Mouse (Mus musculus) liver, embryonic 15.5 days (tissue): ENCODE measurements around the gene Coro7. TPM values are rescaled to one million over a fixed set of nuclear protein-coding genes. Genes with fewer than 3 reads are reported as not detected.

Experiments
- ATAC-seq: fragments of 200-750 bp; cut with Nextera tagmentation; 2 replicates; pipeline ENCODE4 v1.8.0; 2017; ENCODE audit warnings: moderate number of reproducible peaks, mild to moderate bottlenecking, moderate library complexity; ENCODE audit not compliant: insufficient read depth
- H3K27ac ChIP-seq: fragments of 300-500 bp; sonication (generic); replicated peaks from 2 replicates; pipeline ENCODE4 v1.5.1; 2015; ENCODE audit warnings: mild to moderate bottlenecking, inconsistent platforms
- H3K27me3 ChIP-seq: fragments of 300-500 bp; sonication (generic); 2 replicates; pipeline ENCODE4 v1.6.1; 2015; ENCODE audit warnings: mild to moderate bottlenecking, inconsistent platforms
- H3K36me3 ChIP-seq: fragments of 300-500 bp; sonication (generic); replicated peaks from 2 replicates; pipeline ENCODE4 v1.6.1; 2015; ENCODE audit warnings: moderate library complexity, mild to moderate bottlenecking, inconsistent platforms
- H3K4me1 ChIP-seq: fragments of 300-500 bp; sonication (generic); replicated peaks from 2 replicates; pipeline ENCODE4 v1.6.1; 2015; ENCODE audit warnings: inconsistent platforms
- H3K4me2 ChIP-seq: fragments of 300-500 bp; sonication (generic); 2 replicates; pipeline ENCODE4 v1.6.1; 2015; ENCODE audit warnings: moderate library complexity, mild to moderate bottlenecking, inconsistent platforms
- H3K4me3 ChIP-seq: fragments of 300-500 bp; sonication (generic); replicated peaks from 2 replicates; pipeline ENCODE4 v1.5.1; 2015; ENCODE audit warnings: mild to moderate bottlenecking, inconsistent platforms
- H3K9ac ChIP-seq: fragments of 300-500 bp; sonication (generic); 2 replicates; pipeline ENCODE4 v1.6.1; 2015; ENCODE audit warnings: moderate library complexity, mild to moderate bottlenecking, inconsistent platforms
- H3K9me3 ChIP-seq: fragments of 300-500 bp; sonication (generic); replicated peaks from 2 replicates; pipeline ENCODE4 v1.6.1; 2016; ENCODE audit warnings: inconsistent platforms
- WGBS: fragments of 180-500 bp; shearing (Covaris S2); methylation state at CpG from one replicate; pipeline ENCODE4 v1.1.7; 2015; ENCODE audit warnings: mixed read lengths; ENCODE audit not compliant: insufficient replicate concordance; 5-methylcytosine and 5-hydroxymethylcytosine counted together
- polyA plus RNA-seq: library from polyadenylated mRNA; unstranded; fragments of >200 nt; fragmentation: Nextera tagmentation; extraction: Ambion mirVana; gene quantifications from 2 replicates; pipeline ENCODE4 v1.2.1, GENCODE M21; 2015

The Coro7 gene
- polyA plus RNA-seq, 1 experiment from 2014 or later = 10.5 TPM

DNA sequence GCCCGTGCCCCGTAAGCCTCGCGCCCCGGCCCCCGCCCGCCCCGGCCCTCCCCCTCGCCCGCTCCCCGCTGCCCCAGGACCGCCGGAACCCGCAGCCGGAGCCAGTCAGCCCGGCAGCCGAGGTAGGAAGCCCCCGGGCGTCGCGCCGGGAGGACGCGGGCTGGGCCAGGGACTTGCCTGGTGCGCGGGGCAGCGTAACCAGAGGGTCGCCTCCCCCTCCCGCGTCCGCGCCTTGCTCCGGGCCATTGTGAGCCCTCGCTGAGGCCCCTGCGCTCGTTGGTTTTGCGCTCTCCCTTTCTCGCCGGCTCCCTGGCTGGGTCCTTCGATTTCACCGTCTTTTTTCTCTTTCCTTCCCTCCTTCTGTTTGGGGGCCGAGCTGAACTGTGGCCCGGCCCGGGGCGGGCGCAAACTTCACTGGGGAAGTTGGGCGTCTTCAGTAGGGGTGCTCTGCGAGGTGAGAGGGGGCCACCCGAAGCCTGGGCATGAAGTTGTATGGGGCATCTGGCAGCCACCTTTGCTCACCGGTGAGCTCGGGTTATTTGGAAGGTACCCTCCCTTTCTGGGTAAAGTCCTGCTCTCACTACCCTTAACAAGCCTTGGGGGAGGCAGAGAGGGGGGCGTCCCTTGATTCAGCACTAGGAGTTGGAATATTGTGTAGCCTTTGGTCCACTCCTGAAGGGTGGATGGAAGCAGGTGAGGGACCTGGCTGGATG, 84.6 kb downstream of the Coro7 start:
- Histone ChIP-seq H3K4me2 (peak overlapping the region; percentile 69), H3K27ac (peak overlapping the region; percentile 51; the same call in 1 of the 2 replicates), H3K4me3 (peak overlapping the region; percentile 60), H3K36me3 (0 out of 2 replicates have a peak, but pooled peaks cover 4% of the 10 kb centered on the region), H3K27me3 (peaks cover 69% of the 10 kb centered on the region), H3K9ac (peak overlapping the region; percentile 45), H3K9me3 (no peaks in the 10 kb centered on the region), H3K4me1 (peaks cover 40% of the 10 kb centered on the region)
- 1% methylated on average over 51 of the region's 52 CpGs for WGBS
- no peak for ATAC-seq

DNA sequence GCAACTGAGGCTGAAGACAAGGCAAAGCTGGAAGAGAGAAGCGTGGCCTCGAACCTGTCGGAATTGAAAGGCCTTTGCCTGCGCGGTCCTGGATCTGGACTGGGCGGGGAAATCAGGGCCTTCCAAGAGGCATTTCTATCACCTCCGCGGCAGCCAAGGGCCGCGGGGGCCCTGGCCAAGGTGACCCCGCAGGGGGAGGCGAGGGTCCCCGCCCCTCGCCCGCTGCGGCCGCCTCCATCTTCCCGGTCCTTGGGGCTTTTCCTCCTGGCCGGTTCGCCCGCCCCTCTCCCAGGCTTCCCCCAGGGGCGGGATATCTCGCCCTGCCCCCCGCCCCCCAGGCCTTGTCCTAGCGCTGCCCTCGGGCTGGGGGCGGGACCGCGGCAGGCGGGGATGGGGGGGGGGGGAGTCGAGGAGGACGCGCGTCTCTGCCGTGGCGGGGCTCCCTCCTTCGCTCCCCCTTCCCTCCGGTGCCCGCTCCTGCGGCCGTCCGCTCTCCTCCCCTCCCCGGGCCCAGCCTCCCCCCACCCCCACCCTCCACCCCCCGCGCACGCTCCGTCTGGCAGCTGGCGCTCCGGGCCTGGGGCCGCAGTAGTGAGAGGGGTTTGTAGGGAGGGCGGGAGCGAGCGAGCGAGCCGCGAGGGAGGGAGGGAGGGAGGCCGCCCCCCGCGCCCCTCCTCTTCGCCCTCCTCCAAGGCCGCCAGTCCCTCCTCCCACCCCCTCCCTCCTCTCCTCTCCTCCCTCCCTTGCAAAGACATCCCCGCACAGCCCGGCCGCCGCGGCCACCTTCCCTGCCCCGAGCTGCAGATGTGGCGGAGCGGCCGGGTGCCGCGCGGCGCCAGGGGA, 85.4 kb downstream of the Coro7 start, which contains the start of gene Glis2:
Glis2 (plus strand) TSS at position 743 of the 843 bp plus-strand sequence.
- peak within 1 kb of the TSS; percentile 45 for H3K9ac ChIP-seq
- H3K4me1 ChIP-seq = peaks cover 39% of the 10 kb centered on the region
- H3K4me2 ChIP-seq = peak within 1 kb of the TSS; percentile 69
- peak; percentile 69 for ATAC-seq
- 3% methylated on average over 38 of the region's 74 CpGs for WGBS
- peaks cover 69% of the 10 kb centered on the region for H3K27me3 ChIP-seq
- H3K27ac ChIP-seq = peak within 1 kb of the TSS; percentile 51
- H3K4me3 ChIP-seq = peak within 1 kb of the TSS; percentile 60
- 0 out of 2 replicates have a peak, but pooled peaks cover 4% of the 10 kb centered on the region for H3K36me3 ChIP-seq
- H3K9me3 ChIP-seq = no peaks in the 10 kb centered on the region

DNA sequence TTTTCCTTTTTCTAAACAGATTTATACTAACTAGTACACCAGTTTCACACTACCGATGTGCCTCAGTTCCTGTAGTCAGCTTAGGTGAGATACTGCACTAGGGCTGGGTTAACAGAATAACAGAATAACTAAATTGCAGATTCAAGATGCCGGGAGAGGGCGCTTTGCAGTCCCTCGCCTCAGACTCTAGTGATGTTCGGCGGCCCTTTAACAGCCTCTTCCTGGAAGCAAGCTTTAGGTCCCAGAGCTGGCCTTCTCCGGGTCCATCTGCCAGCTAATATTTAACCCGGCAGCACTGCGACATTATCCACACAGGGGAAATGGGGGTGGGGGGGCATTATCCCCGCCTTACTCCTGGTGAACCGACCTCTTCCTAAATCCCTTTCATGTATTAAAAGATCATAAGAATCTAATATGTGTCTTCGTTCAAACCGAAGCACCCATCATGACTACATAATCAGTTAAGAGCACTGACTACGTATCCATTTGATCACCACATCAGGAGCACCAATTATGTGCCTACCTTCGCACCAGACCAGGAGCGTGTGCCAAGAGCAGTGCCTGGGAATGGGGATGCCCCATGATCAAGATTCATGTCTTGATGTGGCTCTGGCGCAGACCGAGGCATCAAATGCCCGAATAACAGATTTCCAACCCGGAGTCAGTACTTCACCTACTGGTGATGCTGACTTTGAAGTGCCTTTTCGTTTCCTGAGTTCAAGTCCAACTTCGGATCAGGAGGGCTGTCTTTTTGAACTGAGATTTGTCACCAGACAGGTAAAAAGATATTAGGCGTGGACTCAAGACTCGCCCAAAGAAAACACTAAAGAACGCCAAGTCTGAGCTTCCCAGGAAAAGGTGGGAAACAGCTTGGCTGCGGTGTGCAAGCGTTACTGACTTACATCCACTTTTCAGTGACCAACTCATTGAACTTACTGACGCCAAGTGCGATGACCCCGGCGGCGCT, 86.4 kb downstream of the Coro7 start:
- Histone ChIP-seq H3K27me3 (peaks cover 69% of the 10 kb centered on the region), H3K9me3 (no peaks in the 10 kb centered on the region), H3K4me1 (peaks cover 33% of the 10 kb centered on the region), H3K9ac (no peak overlapping the region), H3K4me2 (peak overlapping the region; percentile 69), H3K27ac (peak overlapping the region; percentile 42), H3K36me3 (0 out of 2 replicates have a peak, but pooled peaks cover 4% of the 10 kb centered on the region), H3K4me3 (peak overlapping the region; percentile 60)
- ATAC-seq = peak; percentile 17; the same call in 1 of the 2 replicates
- WGBS = 24% methylated on average over 32 of the region's 32 CpGs

DNA sequence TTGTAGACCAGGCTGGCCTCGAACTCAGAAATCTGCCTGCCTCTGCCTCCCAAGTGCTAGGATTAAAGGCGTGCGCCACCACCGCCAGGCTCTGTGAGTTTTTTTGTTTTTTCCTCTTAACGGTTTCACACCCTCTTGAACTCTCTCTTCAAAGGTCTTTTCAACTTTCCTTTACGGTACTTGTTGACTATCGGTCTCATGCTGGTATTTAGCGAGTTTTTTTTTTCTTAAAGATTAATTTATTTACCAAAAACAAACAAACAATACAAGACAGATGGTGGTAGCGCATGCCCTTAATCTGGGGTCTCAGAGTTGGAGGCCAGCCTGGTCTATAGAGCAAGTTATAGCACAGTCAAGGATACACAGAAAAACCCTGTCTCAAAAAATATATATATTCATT, 89.3 kb downstream of the Coro7 start:
- 0 out of 2 replicates have a peak, but pooled peaks cover 4% of the 10 kb centered on the region for H3K36me3 ChIP-seq
- H3K4me3 ChIP-seq = no peak overlapping the region
- H3K4me1 ChIP-seq = peaks cover 42% of the 10 kb centered on the region
- H3K9ac ChIP-seq = no peak overlapping the region
- no peak overlapping the region for H3K4me2 ChIP-seq
- 83% methylated on average over 9 of the region's 9 CpGs for WGBS
- ATAC-seq = no peak
- peaks cover 41% of the 10 kb centered on the region for H3K27me3 ChIP-seq
- no peaks in the 10 kb centered on the region for H3K9me3 ChIP-seq
- H3K27ac ChIP-seq = no peak overlapping the region

DNA sequence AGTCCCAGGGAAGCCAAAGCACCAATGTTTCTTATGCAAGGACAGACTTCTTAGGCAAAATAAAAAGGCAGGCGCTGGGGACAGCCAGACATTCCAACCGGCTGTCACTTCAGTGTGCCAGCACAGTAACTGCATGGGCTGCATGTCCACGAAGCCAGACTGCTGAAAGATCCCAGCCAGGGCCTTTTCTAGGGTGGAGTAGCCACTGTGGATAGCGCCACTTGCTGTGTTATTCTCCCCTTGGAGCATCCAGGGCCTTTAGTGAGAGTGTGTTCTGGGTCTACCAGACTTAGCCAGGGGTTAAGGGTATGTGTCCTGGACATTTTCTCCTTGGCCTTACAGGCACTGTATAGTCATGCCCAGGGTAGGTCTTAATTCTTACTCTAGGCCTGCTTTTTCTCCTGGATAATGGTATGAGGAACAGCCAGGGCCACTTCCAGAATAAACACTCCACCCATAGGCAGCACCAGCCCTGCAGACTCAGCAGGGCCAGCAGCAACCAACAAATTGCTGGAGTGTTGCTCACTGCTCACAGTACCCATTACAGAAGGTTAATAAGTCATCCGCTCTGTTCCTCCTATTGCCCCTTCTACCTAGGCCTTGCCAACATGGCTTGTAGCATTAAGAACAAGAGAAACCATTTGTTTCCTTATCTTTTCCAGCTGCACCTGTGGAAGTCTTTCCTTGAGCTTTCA, 91.9 kb downstream of the Coro7 start:
- Histone ChIP-seq H3K4me2 (peak overlapping the region; percentile 88), H3K9ac (no peak overlapping the region), H3K27ac (peak overlapping the region; percentile 79), H3K9me3 (no peaks in the 10 kb centered on the region), H3K4me1 (peaks cover 39% of the 10 kb centered on the region), H3K4me3 (no peak overlapping the region), H3K27me3 (peaks cover 20% of the 10 kb centered on the region), H3K36me3 (0 out of 2 replicates have a peak, but pooled peaks cover 4% of the 10 kb centered on the region)
- WGBS = 73% methylated on average over 5 of the region's 5 CpGs
- ATAC-seq = no peak

DNA sequence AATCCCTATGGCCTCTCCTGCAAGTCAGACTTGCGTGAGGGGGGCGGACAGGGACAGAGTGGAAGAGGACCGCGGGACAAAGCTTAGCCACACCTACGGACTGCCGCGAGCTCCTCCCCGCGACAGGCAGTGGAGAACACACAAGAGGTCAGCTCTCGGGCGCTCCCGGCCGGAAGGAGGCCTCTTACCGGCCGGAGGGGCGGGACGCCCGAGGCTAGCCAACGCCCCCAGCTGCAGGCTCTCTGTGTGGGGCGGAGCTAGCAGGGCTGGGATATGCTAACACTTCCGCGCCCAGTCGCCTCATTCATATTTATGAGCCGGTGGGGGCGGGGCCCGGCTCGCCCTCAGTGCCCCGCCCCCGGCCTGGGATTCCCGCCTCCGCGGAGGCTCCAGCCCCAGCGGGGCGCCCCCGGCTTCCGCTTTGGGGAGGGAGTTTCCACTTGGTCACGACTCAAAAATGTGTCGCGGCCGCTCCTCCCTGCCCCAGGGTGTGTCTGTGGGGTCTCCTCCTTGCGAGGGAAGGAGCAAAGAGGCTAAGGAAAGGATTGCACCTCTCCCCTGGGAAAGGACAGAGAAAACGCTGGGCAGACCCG, 93.0 kb downstream of the Coro7 start:
- under 1% methylated on average over 43 of the region's 43 CpGs for WGBS
- H3K4me1 ChIP-seq = peaks cover 39% of the 10 kb centered on the region

DNA sequence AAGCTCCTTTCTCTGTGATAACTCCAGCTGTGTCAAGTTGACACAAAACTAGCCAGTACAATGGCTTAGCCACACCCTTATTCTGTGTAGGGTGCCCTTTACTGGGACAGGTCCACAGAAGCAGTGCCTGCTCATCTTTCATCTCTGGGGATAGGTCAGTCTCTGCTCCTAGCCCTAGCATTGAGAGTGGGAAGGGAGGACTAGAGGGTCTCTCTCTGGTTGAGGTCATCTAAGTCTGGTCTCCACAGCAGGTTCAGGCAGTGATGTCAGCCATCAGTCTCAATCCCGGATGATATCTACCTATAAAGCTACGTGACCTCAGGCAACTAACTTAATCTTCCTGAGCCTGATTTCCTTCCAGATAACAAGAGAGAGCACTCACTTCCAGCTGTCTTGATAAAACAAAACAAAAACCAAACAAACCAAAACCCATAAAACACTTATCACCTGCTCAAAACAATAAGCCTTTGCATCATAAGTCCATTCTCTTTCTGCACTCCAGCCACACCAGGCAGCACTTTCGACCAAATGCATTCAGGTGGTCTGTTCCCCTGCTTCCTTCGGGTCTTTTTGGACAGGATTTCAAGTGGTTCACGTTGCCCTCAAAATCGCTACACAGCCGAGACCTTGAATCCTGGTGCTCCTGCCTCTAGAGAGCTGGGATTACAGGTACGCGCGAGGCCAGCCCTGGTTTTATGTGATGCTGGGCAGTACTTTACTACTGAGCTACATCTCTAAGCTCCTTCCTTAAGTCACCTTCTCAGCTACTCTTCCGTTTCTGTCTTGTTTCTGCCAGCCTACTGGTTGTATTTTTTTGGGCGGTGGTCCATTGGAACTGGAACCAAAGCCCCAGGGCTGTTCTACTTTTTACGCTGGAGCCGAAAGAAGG, 93.7 kb downstream of the Coro7 start:
- 0 out of 2 replicates have a peak, but pooled peaks cover 4% of the 10 kb centered on the region for H3K36me3 ChIP-seq
- H3K27me3 ChIP-seq = 0 out of 2 replicates have a peak, but pooled peaks cover 5% of the 10 kb centered on the region
- H3K9ac ChIP-seq = peak overlapping the region; percentile 60
- H3K4me2 ChIP-seq = peak overlapping the region; percentile 88
- WGBS = 6% methylated on average over 14 of the region's 14 CpGs
- H3K4me3 ChIP-seq = peak overlapping the region; percentile 64
- peak; percentile 6; the same call in 1 of the 2 replicates for ATAC-seq
- no peaks in the 10 kb centered on the region for H3K9me3 ChIP-seq
- peaks cover 39% of the 10 kb centered on the region for H3K4me1 ChIP-seq
- peak overlapping the region; percentile 76 for H3K27ac ChIP-seq

More for the DNA sequence above, 93.0 kb downstream of the Coro7 start:
- H3K9ac ChIP-seq = peak overlapping the region; percentile 63
- H3K4me2 ChIP-seq = peak overlapping the region; percentile 88
- H3K4me3 ChIP-seq = peak overlapping the region; percentile 64
- peak overlapping the region; percentile 79 for H3K27ac ChIP-seq
- H3K36me3 ChIP-seq = 0 out of 2 replicates have a peak, but pooled peaks cover 4% of the 10 kb centered on the region
- peak; percentile 99 for ATAC-seq
- peaks cover 10% of the 10 kb centered on the region for H3K27me3 ChIP-seq
- H3K9me3 ChIP-seq = no peaks in the 10 kb centered on the region

DNA sequence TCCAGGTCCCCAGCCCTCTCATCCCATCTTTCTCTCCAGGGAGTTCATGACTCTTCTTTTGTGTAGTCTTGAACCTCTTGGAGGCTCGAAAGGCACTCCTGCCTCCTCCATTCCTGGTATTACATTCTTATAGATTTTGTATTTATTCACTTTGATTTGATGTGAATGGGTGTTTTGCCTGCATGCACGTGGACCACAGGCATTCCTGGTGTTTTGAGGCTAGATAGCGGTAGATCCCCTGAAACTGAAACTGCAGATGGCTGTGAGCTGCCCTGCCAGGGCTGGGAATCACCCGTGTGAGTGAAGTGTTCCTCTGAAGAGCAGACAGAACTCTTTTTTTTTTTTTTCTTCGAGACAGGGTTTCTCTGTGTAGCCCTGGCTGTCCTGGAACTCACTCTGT, 95.1 kb downstream of the Coro7 start:
- 37% methylated on average over 5 of the region's 5 CpGs for WGBS

DNA sequence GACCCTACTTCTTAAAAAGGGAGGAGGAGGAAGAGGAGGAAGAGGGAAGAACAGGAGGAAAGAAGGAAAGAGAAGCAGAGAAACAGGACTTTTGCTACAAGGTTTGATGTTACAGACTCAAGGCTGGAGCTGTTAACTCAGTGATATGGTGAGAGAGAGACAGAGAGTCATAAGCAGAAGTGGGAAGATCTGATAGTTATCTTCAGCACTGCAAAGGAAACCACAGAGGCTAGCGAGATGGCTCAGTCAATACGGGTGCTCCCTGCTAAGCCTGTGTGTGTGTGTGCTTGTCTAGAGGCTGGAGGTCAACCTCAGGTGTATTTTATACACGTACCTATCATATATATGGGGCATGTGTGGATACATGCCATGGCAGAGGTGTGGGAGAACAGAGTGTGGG, 95.8 kb downstream of the Coro7 start:
- no peak for ATAC-seq
- 0 out of 2 replicates have a peak overlapping the region, but pooled peaks have one; percentile 3 for H3K9ac ChIP-seq

More for the DNA sequence above, 95.1 kb downstream of the Coro7 start:
- Histone ChIP-seq H3K9ac (no peak overlapping the region), H3K4me1 (peaks cover 39% of the 10 kb centered on the region), H3K4me3 (no peak overlapping the region), H3K36me3 (no peaks in the 10 kb centered on the region), H3K4me2 (peak overlapping the region; percentile 5; the same call in 1 of the 2 replicates), H3K27ac (no peak overlapping the region), H3K27me3 (0 out of 2 replicates have a peak, but pooled peaks cover 5% of the 10 kb centered on the region), H3K9me3 (no peaks in the 10 kb centered on the region)
- ATAC-seq = no peak

More for the DNA sequence above, 95.8 kb downstream of the Coro7 start:
- Histone ChIP-seq H3K4me3 (no peak overlapping the region), H3K27me3 (0 out of 2 replicates have a peak, but pooled peaks cover 8% of the 10 kb centered on the region), H3K9me3 (no peaks in the 10 kb centered on the region), H3K27ac (no peak overlapping the region), H3K4me1 (peaks cover 39% of the 10 kb centered on the region), H3K4me2 (peak overlapping the region; percentile 5; the same call in 1 of the 2 replicates), H3K36me3 (no peaks in the 10 kb centered on the region)
- 12% methylated on average over 3 of the region's 3 CpGs for WGBS
